Mouse (Mus musculus) adipocyte (in vitro differentiated cells): Measurements from ENCODE around the gene Fxyd1.

Source experiments
- DNase-seq: peaks from one replicate; pipeline ENCODE4 v3.0.0-alpha.2; 2016; ENCODE audit warnings: low spot score

Fxyd1 gene

DNA sequence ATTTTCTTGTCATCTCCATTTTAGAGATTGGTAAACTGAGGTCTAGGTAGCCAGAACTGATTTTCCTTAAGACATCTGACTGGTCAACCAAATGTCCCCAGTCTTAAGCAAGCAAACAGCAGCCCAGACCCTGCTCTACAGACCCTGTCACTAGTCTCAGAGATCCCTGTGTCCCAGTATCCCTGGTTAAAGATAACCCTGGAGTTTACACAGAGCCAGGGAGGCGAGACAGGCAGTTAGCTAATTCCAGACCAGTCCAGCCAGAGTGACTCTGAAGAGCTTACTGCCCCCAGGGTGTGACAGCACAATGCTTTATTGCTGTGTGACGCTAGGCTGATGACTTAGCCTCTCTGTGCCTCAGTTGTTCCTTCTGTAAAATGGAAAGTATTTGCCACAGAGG is at the start of gene Fxyd1:
Gene Fxyd1 (minus strand): TSS at position 129 of the 400 bp plus-strand sequence.
- DNase-seq: no peak

GRCm38 (mm10) chr7:31106166-31106565 is 49.2 kb upstream of the Fxyd1 start:
- no peak for DNase-seq

GRCm38 (mm10) chr7:31105061-31105768 is 48.2 kb upstream of the Fxyd1 start:
- peak; percentile 65 for DNase-seq

GRCm38 (mm10) chr7:31100786-31101185 is 43.8 kb upstream of the Fxyd1 start:
- no peak for DNase-seq

- no peak for DNase-seq
Observed at GRCm38 (mm10) chr7:31099612-31099982, 42.6 kb upstream of the Fxyd1 start.

DNA sequence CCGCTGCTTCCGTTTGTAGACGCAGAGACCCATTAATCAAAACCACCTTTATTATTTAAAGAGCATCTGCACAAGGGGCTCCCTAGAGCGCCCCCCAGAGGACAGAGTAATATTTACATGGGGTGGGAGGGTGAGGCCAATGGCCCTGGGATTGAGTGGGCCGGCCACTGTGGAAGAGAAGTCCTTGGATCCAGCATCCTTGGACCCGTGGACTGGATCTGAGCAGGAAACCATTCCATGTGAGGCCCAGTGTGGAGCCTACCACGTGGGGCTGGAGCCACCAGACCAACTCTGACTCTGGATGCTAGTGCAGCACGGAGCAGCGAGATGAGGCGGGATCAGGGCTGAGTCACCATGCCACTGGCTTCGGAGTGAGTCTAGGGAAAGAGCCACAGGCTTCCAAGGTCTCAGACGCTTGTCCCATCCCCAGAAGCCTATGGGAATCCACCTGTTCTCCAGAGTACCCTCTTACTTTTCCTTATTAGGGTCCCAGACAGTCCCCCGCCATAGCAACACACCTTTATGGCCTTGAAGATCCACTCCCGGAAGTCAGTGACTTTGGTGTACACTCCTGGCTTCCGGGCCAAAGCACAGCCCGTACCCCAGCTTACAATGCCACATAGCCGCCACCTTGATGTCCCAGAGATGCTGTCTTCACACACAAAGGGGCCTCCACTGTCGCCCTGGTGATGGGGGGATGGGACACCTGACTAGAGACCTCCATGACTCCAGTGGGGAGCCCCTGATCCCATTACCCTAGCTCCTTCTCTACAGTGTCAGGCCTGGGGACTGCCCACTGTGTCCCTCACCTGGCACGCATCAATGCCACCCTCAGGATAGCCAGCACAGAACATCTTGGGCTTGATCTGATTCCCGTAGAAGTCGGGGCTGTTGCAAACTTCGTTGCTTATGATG is 42.0 kb upstream of the Fxyd1 start:
- no peak for DNase-seq

DNA sequence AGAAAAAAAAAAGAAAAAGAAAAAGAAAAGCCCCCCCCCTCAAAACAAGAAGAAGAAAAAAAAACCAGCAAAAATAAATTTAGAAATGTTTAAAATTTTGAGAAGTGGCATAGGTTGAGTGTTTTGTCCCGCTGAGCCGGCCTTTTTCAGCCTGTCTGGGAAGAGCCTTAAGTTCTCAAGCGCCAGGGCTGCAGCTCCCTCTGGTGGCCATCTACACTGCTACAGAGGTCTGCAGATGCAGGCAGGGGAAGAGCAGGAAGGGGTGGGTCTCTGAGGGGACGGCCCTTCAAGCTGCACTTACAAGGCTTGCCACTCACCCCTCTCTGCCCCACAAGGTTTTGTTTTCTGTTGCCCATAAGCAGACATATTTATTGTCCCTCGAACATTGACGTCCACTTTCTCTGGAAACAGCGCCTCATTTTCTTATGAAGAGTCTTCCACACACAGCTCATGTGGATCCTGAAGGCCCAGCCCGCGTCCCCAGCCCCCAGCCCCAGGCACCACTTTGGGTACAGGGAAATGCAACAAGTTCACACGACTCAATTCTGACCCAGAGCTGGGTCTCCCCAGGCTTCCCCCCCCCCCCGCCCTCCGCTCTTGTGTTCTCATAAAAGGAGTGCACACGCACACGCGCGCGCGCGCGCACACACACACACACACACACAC is 40.7 kb upstream of the Fxyd1 start:
- peak; percentile 91 for DNase-seq

GRCm38 (mm10) chr7:31096892-31097564 is 40.0 kb upstream of the Fxyd1 start:
- no peak for DNase-seq

- no peak for DNase-seq
Observed at GRCm38 (mm10) chr7:31094774-31095501, 37.9 kb upstream of the Fxyd1 start.

- no peak for DNase-seq
Observed at GRCm38 (mm10) chr7:31089721-31090120, 32.7 kb upstream of the Fxyd1 start.

DNA sequence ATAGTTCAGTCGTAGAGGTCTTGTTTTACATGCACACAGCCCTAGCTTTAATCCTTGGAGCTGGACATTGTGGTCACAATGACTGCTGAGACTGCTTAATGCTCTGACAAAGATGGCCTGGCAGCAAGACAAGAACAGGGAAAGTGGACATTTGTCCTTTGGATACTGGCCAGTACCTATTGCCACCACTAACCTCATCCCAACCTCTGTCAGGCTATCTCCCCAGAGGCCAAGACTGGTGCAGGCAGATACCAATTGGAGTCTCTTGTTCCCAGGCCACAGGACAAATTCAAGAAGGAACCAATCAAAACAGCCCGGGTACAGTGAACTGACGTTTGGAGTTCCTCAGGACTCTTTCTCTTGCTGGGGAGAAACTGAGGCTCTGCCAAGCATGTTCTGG is 31.2 kb upstream of the Fxyd1 start:
- peak; percentile 87 for DNase-seq

DNA sequence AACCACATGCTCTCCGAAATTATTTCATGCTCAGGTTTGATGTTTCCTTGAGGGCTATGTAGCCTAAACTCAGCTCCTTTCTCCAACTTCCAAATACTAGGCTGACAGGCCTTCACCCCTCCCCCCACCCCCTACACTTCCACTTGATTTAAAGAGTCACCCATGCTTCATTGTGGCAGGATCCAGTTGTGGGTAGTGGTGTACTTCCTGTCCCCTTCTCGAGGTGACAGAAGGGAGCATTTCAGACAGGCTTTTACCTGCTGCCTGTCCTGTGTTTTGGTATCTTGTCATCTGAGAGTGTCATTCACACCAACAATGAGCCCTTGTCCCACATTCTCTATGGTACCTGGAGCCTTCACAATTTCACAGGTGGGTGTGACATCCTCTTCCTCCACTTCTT is 30.3 kb upstream of the Fxyd1 start:
- no peak for DNase-seq

DNA sequence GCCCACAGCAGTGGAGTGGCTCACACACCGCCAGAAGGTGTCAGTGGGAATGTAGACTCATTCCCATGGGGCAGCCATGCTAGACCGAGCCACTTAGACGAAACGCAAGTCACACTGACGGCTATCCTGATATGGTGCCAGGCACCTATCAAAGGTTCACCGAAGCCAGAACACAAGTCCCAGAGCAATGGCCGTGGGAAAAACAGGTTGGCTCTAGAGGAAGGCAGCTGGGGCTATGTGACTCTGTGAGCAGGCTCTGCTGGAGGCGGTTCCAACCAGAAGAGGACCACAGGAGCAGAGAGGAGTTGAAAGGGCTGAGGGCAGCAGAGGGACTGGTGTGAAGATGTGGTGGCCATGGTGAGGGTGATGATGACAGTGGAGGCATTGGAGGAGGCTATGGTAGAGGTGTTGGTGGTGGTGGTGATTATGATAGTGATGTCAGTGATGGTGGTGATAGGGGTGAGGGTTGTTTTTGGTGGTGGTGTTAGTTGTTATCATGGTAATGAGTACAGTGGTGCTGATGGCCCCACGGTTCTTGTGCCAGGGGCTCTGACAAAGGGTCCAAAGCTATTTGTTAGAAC is 29.3 kb upstream of the Fxyd1 start:
- DNase-seq: no peak

GRCm38 (mm10) chr7:31085171-31085570 is 28.2 kb upstream of the Fxyd1 start:
- DNase-seq: peak; percentile 49

DNA sequence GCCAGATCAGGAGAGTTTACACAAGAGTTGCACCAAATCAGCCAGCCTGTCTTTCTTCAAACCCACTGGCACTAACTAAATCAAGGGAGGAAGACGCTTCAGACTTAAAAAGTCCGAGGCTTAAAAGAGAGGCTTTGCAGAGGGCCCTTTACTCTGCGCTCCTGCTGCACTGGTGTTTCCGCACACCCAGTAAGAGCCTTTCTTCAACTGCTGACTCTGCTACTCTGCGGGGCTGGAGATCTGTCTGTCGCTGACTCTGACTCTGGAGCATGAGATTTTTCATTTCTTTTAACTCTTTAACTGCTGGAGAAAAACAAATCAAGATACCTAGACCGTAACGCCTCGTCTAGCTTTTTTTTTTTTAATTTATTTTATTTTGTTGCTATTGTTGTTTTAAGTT is 27.1 kb upstream of the Fxyd1 start:
- DNase-seq: no peak

DNA sequence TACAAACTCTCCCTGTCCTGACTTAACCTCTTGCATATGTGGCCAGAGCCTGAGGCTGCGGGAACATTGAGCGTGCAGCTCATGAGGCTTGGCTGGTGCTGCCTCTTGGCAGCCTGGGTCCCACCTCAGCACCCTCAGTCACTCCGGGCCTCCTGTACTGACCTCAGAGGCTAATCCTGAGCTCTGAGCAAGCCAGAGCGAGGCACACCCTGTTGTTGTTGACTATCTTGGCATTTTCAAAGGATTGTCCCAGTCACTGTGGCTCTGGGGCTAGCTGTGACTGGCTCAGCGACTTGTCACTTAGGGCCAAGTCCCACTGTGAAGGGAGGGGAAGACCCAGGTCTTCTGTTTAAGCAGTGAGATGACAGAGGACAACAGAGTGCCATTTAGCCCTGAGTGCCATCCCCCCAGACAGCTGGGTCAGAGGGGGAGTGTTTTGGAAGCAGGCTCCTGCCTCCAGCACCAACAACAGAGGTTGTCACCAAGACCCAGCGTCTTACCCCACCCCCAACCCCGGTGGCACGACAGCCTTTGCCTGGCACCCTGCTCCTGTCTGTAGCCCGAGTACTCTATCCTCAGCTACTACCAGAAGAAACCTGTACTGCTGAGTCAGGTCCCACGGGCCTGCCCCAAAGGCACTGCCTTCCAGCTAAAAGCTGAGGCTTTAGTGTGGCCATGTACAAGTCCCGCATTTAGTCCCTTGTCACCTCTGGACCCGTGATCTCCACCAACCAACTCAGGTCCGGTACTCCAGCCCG is 26.0 kb upstream of the Fxyd1 start:
- peak; percentile 86 for DNase-seq

- peak; percentile 53 for DNase-seq
Observed at GRCm38 (mm10) chr7:31082106-31082505, 25.1 kb upstream of the Fxyd1 start.

GRCm38 (mm10) chr7:31081106-31081505 is 24.1 kb upstream of the Fxyd1 start:
- DNase-seq: no peak

GRCm38 (mm10) chr7:31080611-31081010 is 23.6 kb upstream of the Fxyd1 start:
- DNase-seq: no peak

DNA sequence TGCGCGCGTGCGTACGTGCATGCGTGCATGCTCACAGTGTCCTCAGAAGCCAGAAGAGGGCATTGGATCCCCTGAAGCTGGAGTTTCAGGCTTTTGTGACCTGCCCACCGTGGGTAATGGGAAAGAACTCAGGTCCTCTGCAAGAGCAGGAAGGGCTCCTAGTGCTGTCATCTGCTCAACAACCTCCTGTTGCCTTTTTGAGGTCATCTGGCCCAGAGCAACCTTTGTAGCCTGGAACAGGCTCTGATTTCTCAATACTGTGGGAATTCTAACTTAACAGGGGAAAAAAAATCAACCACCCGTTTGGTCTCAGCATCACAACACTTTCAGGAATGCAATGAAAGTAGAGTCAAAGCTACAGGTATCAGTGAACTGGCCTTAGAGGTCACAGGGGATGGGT is 22.7 kb upstream of the Fxyd1 start:
- peak; percentile 33 for DNase-seq
